Mouse (Mus musculus) layer of hippocampus, adult 2 months (tissue): ENCODE measurements at regions not wholly inside any gene's neighbourhood (a gene's known extent, or its start where the extent isn't known, plus 50 kb on each side); places are given as distances from the start of the nearest gene placed in this dataset.

Source experiments
- DNase-seq, 2 experiments: peaks; one replicate each; pipeline ENCODE4 v3.0.0; 2022; ENCODE audit warnings: low spot score in 2 of 2
- H3K27ac ChIP-seq: fragments of 200-600 bp; 2 replicates; pipeline ENCODE4 v1.8.1; 2022
- H3K4me3 ChIP-seq: fragments of 200-600 bp; 2 replicates; pipeline ENCODE4 v1.8.1; 2022; ENCODE audit warnings: mild to moderate bottlenecking
- CTCF ChIP-seq: fragments of 200-600 bp; conservative IDR thresholded peaks from 2 replicates; pipeline ENCODE4 v1.8.1; 2022; ENCODE audit warnings: antibody characterized with exemption, mild to moderate bottlenecking, moderate library complexity

GRCm38 (mm10) chr6:116854029-116854428 is 137.3 kb upstream of the Tmem72 start:
- H3K4me3 ChIP-seq = no peak overlapping the region
- no peak for TF ChIP-seq CTCF
- no peak for DNase-seq

GRCm38 (mm10) chr6:116856093-116856492 is 139.4 kb upstream of the Tmem72 start:
- Histone ChIP-seq H3K4me3 (no peak overlapping the region), H3K27ac (no peak overlapping the region)
- no peak for TF ChIP-seq CTCF
- DNase-seq = no peak

More at GRCm38 (mm10) chr6:116854029-116854428, 137.3 kb upstream of the Tmem72 start:
- no peak overlapping the region for H3K27ac ChIP-seq

GRCm38 (mm10) chr6:116856917-116857491 is 140.3 kb upstream of the Tmem72 start:
- no peak for TF ChIP-seq CTCF
- H3K27ac ChIP-seq = no peak overlapping the region

GRCm38 (mm10) chr6:116863130-116863529 is 146.4 kb upstream of the Tmem72 start:
- H3K4me3 ChIP-seq = no peak overlapping the region
- TF ChIP-seq CTCF = peak; percentile 67
- no peak for DNase-seq
- H3K27ac ChIP-seq = no peak overlapping the region

More at GRCm38 (mm10) chr6:116856917-116857491, 140.3 kb upstream of the Tmem72 start:
- no peak overlapping the region for H3K4me3 ChIP-seq
- no peak for DNase-seq

- no peak for DNase-seq
- no peak overlapping the region for H3K27ac ChIP-seq
- TF ChIP-seq CTCF = no peak
Measured at GRCm38 (mm10) chr6:116863626-116864025, 146.9 kb upstream of the Tmem72 start.

GRCm38 (mm10) chr6:116893299-116893698 is 176.6 kb upstream of the Tmem72 start:
- no peak for DNase-seq
- no peak for TF ChIP-seq CTCF

More at GRCm38 (mm10) chr6:116863626-116864025, 146.9 kb upstream of the Tmem72 start:
- no peak overlapping the region for H3K4me3 ChIP-seq

GRCm38 (mm10) chr6:116894252-116894651 is 177.5 kb upstream of the Tmem72 start:
- DNase-seq = no peak

More at GRCm38 (mm10) chr6:116893299-116893698, 176.6 kb upstream of the Tmem72 start:
- H3K27ac ChIP-seq = no peak overlapping the region
- H3K4me3 ChIP-seq = no peak overlapping the region

GRCm38 (mm10) chr6:116895114-116895513 is 178.4 kb upstream of the Tmem72 start:
- H3K27ac ChIP-seq = no peak overlapping the region
- no peak for TF ChIP-seq CTCF
- DNase-seq = peak; percentile 34 to 53
- no peak overlapping the region for H3K4me3 ChIP-seq

More at GRCm38 (mm10) chr6:116894252-116894651, 177.5 kb upstream of the Tmem72 start:
- Histone ChIP-seq H3K27ac (no peak overlapping the region), H3K4me3 (no peak overlapping the region)
- TF ChIP-seq CTCF = no peak

GRCm38 (mm10) chr6:116896132-116896630 is 179.5 kb upstream of the Tmem72 start:
- DNase-seq = no peak
- H3K4me3 ChIP-seq = no peak overlapping the region
- TF ChIP-seq CTCF = no peak
- no peak overlapping the region for H3K27ac ChIP-seq

GRCm38 (mm10) chr6:116901816-116902215 is 185.1 kb upstream of the Tmem72 start:
- no peak for TF ChIP-seq CTCF
- DNase-seq = no peak
- Histone ChIP-seq H3K27ac (no peak overlapping the region), H3K4me3 (no peak overlapping the region)

- Histone ChIP-seq H3K27ac (no peak overlapping the region), H3K4me3 (no peak overlapping the region)
- TF ChIP-seq CTCF = no peak
- no peak for DNase-seq
Measured at GRCm38 (mm10) chr6:116902371-116902770, 185.7 kb upstream of the Tmem72 start.

GRCm38 (mm10) chr6:116906426-116907172 is 189.9 kb upstream of the Tmem72 start:
- TF ChIP-seq CTCF = no peak
- H3K27ac ChIP-seq = no peak overlapping the region
- no peak for DNase-seq
- H3K4me3 ChIP-seq = no peak overlapping the region

GRCm38 (mm10) chr6:116910607-116911006 is 193.9 kb upstream of the Tmem72 start:
- Histone ChIP-seq H3K27ac (no peak overlapping the region), H3K4me3 (no peak overlapping the region)
- no peak for TF ChIP-seq CTCF
- DNase-seq = no peak
